Mouse (Mus musculus) thymus, adult 2 months (tissue): Measurements from ENCODE around the gene Fam131a. TPM values are rescaled to one million over a fixed set of nuclear protein-coding genes. Genes with fewer than 3 reads are reported as not detected.

Experiments used
- DNase-seq: peaks from one replicate; pipeline ENCODE4 v3.0.0; 2021
- H3K27ac ChIP-seq: fragments of 200-500 bp; 2 replicates; pipeline ENCODE4 v1.5.1; 2012; ENCODE audit warnings: low read length, control low read depth; ENCODE audit not compliant: control insufficient read depth, insufficient read depth
- H3K27me3 ChIP-seq: fragments of 200-500 bp; 2 replicates; pipeline ENCODE4 v1.6.1; 2012; ENCODE audit warnings: mild to moderate bottlenecking, low read length, moderate library complexity, mixed read lengths; ENCODE audit not compliant: control insufficient read depth, insufficient read depth
- H3K36me3 ChIP-seq: fragments of 200-500 bp; 2 replicates; pipeline ENCODE4 v1.6.1; 2012; ENCODE audit warnings: mild to moderate bottlenecking, low read length, moderate library complexity; ENCODE audit not compliant: control insufficient read depth, insufficient read depth
- H3K4me1 ChIP-seq: fragments of 200-500 bp; replicated peaks from 2 replicates; pipeline ENCODE4 v1.6.1; 2012; ENCODE audit warnings: low read length; ENCODE audit not compliant: control insufficient read depth, insufficient read depth
- H3K4me3 ChIP-seq: fragments of 200-500 bp; 2 replicates; pipeline ENCODE4 v1.5.1; 2012; ENCODE audit warnings: mild to moderate bottlenecking, low read length, control low read depth, moderate library complexity; ENCODE audit not compliant: control insufficient read depth, insufficient read depth
- CTCF ChIP-seq: fragments of 200-500 bp; IDR thresholded peaks from 2 replicates; pipeline ENCODE4 v1.5.1; 2012; ENCODE audit warnings: mild to moderate bottlenecking, control low read depth, low read length, moderate library complexity, borderline replicate concordance; ENCODE audit not compliant: control insufficient read depth, poor library complexity, insufficient read depth; ENCODE audit errors: extremely low read depth
- POLR2A ChIP-seq: fragments of 200-500 bp; IDR thresholded peaks from 2 replicates; pipeline ENCODE4 v1.6.1; 2012; ENCODE audit warnings: mild to moderate bottlenecking, low read length, control low read depth, moderate library complexity; ENCODE audit not compliant: control insufficient read depth, poor library complexity, insufficient read depth; ENCODE audit errors: extremely low read depth
- WGBS: fragments of 180-500 bp; shearing (Covaris S2); methylation state at CpG from one replicate; pipeline ENCODE4 v1.1.7; 2018; 5-methylcytosine and 5-hydroxymethylcytosine counted together
- polyA plus RNA-seq: library from polyadenylated mRNA; depleted of rRNA; stranded (reverse); fragments of >200 nt; gene quantifications from 2 replicates; pipeline ENCODE4 v1.2.3, GENCODE M21; 2012

Gene Fam131a
- polyA plus RNA-seq, 1 experiment: 8.9 TPM

GRCm38 (mm10) chr16:20677380-20677779 lies 15.7 kb upstream of the Fam131a start:
- Histone ChIP-seq H3K27me3 (no peaks in the 10 kb centered on the region), H3K36me3 (peaks cover 66% of the 10 kb centered on the region), H3K4me3 (no peak overlapping the region), H3K4me1 (peaks cover 13% of the 10 kb centered on the region), H3K27ac (no peak overlapping the region)
- 83% methylated on average over 5 of the region's 5 CpGs for WGBS
- no peak for TF ChIP-seq CTCF
- TF ChIP-seq POLR2A: no peak
- DNase-seq: no peak

GRCm38 (mm10) chr16:20677974-20678675 lies 14.9 kb upstream of the Fam131a start:
- DNase-seq: no peak
- TF ChIP-seq CTCF (no peak), POLR2A (no peak)
- no peak overlapping the region for H3K27ac ChIP-seq
- no peak overlapping the region for H3K4me3 ChIP-seq
- peaks cover 13% of the 10 kb centered on the region for H3K4me1 ChIP-seq
- 61% methylated on average over 10 of the region's 10 CpGs for WGBS
- no peaks in the 10 kb centered on the region for H3K27me3 ChIP-seq
- peaks cover 73% of the 10 kb centered on the region for H3K36me3 ChIP-seq

- Histone ChIP-seq H3K27ac (no peak overlapping the region), H3K4me1 (peaks cover 10% of the 10 kb centered on the region), H3K4me3 (no peak overlapping the region), H3K36me3 (peaks cover 47% of the 10 kb centered on the region), H3K27me3 (no peaks in the 10 kb centered on the region; the same call in 1 of the 2 replicates)
- no peak for TF ChIP-seq CTCF
- TF ChIP-seq POLR2A: no peak
- DNase-seq: no peak
- 73% methylated on average over 3 of the region's 3 CpGs for WGBS
Measured at GRCm38 (mm10) chr16:20690774-20691173, 2.3 kb upstream of the Fam131a start.

GRCm38 (mm10) chr16:20691617-20692016 lies 1.4 kb upstream of the Fam131a start:
- H3K27me3 ChIP-seq: no peaks in the 10 kb centered on the region; the same call in 1 of the 2 replicates
- peaks cover 38% of the 10 kb centered on the region for H3K36me3 ChIP-seq
- TF ChIP-seq CTCF (no peak), POLR2A (no peak)
- H3K27ac ChIP-seq: no peak overlapping the region
- no peak for DNase-seq
- WGBS: 90% methylated on average over 1 of the region's 1 CpGs
- H3K4me1 ChIP-seq: peaks cover 14% of the 10 kb centered on the region
- H3K4me3 ChIP-seq: no peak overlapping the region

- DNase-seq: no peak
- H3K36me3 ChIP-seq: peaks cover 30% of the 10 kb centered on the region
- 86% methylated on average over 16 of the region's 16 CpGs for WGBS
Measured at GRCm38 (mm10) chr16:20692241-20692965, 638 bp upstream of the Fam131a start.

GRCm38 (mm10) chr16:20694781-20695180 lies 1.7 kb downstream of the Fam131a start:
- DNase-seq: no peak
- TF ChIP-seq CTCF: no peak
- no peak for TF ChIP-seq POLR2A
- no peaks in the 10 kb centered on the region; the same call in 1 of the 2 replicates for H3K27me3 ChIP-seq
- H3K4me3 ChIP-seq: no peak overlapping the region
- peaks cover 14% of the 10 kb centered on the region for H3K4me1 ChIP-seq
- peaks cover 7% of the 10 kb centered on the region for H3K36me3 ChIP-seq
- 69% methylated on average over 8 of the region's 8 CpGs for WGBS
- H3K27ac ChIP-seq: no peak overlapping the region

More at GRCm38 (mm10) chr16:20692241-20692965, 638 bp upstream of the Fam131a start:
- TF ChIP-seq POLR2A (no peak), CTCF (no peak)
- Histone ChIP-seq H3K27ac (no peak overlapping the region), H3K27me3 (no peaks in the 10 kb centered on the region; the same call in 1 of the 2 replicates), H3K4me1 (peaks cover 14% of the 10 kb centered on the region), H3K4me3 (no peak overlapping the region)
